Mouse (Mus musculus) granulocyte monocyte progenitor cell, adult 5-6 weeks (primary cell): ENCODE measurements at regions not wholly inside any gene's neighbourhood (a gene's known extent, or its start where the extent isn't known, plus 50 kb on each side); places are given as distances from the start of the nearest gene placed in this dataset.

Experiments used
- ATAC-seq: replicated peaks from 2 replicates; pipeline ENCODE4 v1.8.0; 2016; ENCODE audit warnings: mild to moderate bottlenecking, moderate TSS enrichment, inconsistent platforms; ENCODE audit not compliant: poor library complexity, severe bottlenecking

GRCm38 (mm10) chr1:35942222-35942621 is 126.0 kb upstream of the Hs6st1 start:
- no peak for ATAC-seq

GRCm38 (mm10) chr1:35943800-35944199 is 124.4 kb upstream of the Hs6st1 start:
- ATAC-seq: no peak

GRCm38 (mm10) chr1:35944376-35944775 is 123.8 kb upstream of the Hs6st1 start:
- ATAC-seq: no peak

- ATAC-seq: no peak
These were observed 123.4 kb upstream of the Hs6st1 start for GRCm38 (mm10) chr1:35944849-35945248.

- no peak for ATAC-seq
These were observed 122.6 kb upstream of the Hs6st1 start for GRCm38 (mm10) chr1:35945596-35945995.

GRCm38 (mm10) chr1:35948104-35948503 is 120.1 kb upstream of the Hs6st1 start:
- ATAC-seq: no peak

GRCm38 (mm10) chr1:35951082-35951481 is 117.1 kb upstream of the Hs6st1 start:
- ATAC-seq: peak; percentile 96

- ATAC-seq: no peak
These were observed 114.5 kb upstream of the Hs6st1 start for GRCm38 (mm10) chr1:35953721-35954120.

GRCm38 (mm10) chr1:35957425-35958372 is 110.5 kb upstream of the Hs6st1 start:
- ATAC-seq: no peak

- no peak for ATAC-seq
These were observed 108.5 kb upstream of the Hs6st1 start for GRCm38 (mm10) chr1:35959729-35960128.

- ATAC-seq: no peak
These were observed 107.4 kb upstream of the Hs6st1 start for GRCm38 (mm10) chr1:35960844-35961243.

GRCm38 (mm10) chr1:35961923-35962322 is 106.3 kb upstream of the Hs6st1 start:
- ATAC-seq: no peak

- ATAC-seq: no peak
These were observed 99.7 kb upstream of the Hs6st1 start for GRCm38 (mm10) chr1:35968489-35968888.

- ATAC-seq: no peak
These were observed 96.6 kb upstream of the Hs6st1 start for GRCm38 (mm10) chr1:35971435-35972189.

- peak; percentile 72 for ATAC-seq
These were observed 96.0 kb upstream of the Hs6st1 start for GRCm38 (mm10) chr1:35972190-35972584.

- peak; percentile 40 for ATAC-seq
These were observed 94.8 kb upstream of the Hs6st1 start for GRCm38 (mm10) chr1:35973386-35973785.

- ATAC-seq: peak; percentile 75
These were observed 92.5 kb upstream of the Hs6st1 start for GRCm38 (mm10) chr1:35975611-35976208.

- 0 out of 2 replicates have a peak, but pooled peaks have one; percentile 33 for ATAC-seq
These were observed 91.7 kb upstream of the Hs6st1 start for GRCm38 (mm10) chr1:35976528-35976927.

GRCm38 (mm10) chr1:35978116-35978515 is 90.1 kb upstream of the Hs6st1 start:
- ATAC-seq: no peak

GRCm38 (mm10) chr1:35978766-35979165 is 89.4 kb upstream of the Hs6st1 start:
- ATAC-seq: no peak

- ATAC-seq: no peak
These were observed 87.0 kb upstream of the Hs6st1 start for GRCm38 (mm10) chr1:35981226-35981625.
